Mouse (Mus musculus) MEL (cell line): ENCODE results near the gene Psen1.

Experiments used
- CTCF ChIP-seq, 3 experiments: IDR thresholded peaks in 2 of 3; conservative IDR thresholded peaks in 1 of 3; 2 replicates each; pipeline ENCODE4 v1.5.1; 2011 to 2012; ENCODE audit warnings: low read length in 3 of 3, low read depth in 2 of 3, mild to moderate bottlenecking in 2 of 3, improper control_type of control experiment in 1 of 3, inconsistent platforms in 1 of 3, mixed read lengths in 1 of 3, moderate library complexity in 1 of 3; ENCODE audit not compliant: control insufficient read depth in 1 of 3, insufficient read depth in 1 of 3, poor library complexity in 1 of 3, severe bottlenecking in 1 of 3
- GABPA ChIP-seq: IDR thresholded peaks from 2 replicates; pipeline ENCODE4 v1.6.1; 2012; ENCODE audit warnings: low read depth, mild to moderate bottlenecking, inconsistent platforms, low read length, improper control_type of control experiment, moderate library complexity
- HCFC1 ChIP-seq: IDR thresholded peaks from 2 replicates; pipeline ENCODE4 v1.6.1; 2012; ENCODE audit warnings: low read depth, mild to moderate bottlenecking, inconsistent platforms, low read length, improper control_type of control experiment, moderate library complexity
- MXI1 ChIP-seq: IDR thresholded peaks from 2 replicates; pipeline ENCODE4 v1.6.1; 2011; ENCODE audit warnings: mild to moderate bottlenecking, low read depth, low read length, improper control_type of control experiment
- NRF1 ChIP-seq: IDR thresholded peaks from 2 replicates; pipeline ENCODE4 v1.6.1; 2014; ENCODE audit warnings: low read depth, mild to moderate bottlenecking, inconsistent platforms, low read length, improper control_type of control experiment, moderate library complexity; ENCODE audit not compliant: poor library complexity, insufficient read depth, severe bottlenecking
- POLR2A ChIP-seq, 2 experiments: IDR thresholded peaks; 2 replicates each; pipeline ENCODE4 v1.6.1; 2011 to 2012; ENCODE audit warnings: low read length in 2 of 2, mild to moderate bottlenecking in 2 of 2, control low read depth in 1 of 2, improper control_type of control experiment in 1 of 2, low read depth in 1 of 2, moderate library complexity in 1 of 2; ENCODE audit not compliant: control insufficient read depth in 1 of 2, insufficient read depth in 1 of 2, poor library complexity in 1 of 2
- SMC3 ChIP-seq: IDR thresholded peaks from 2 replicates; pipeline ENCODE4 v1.6.1; 2011; ENCODE audit warnings: low read depth, low read length, improper control_type of control experiment
- TBP ChIP-seq: IDR thresholded peaks from 2 replicates; pipeline ENCODE4 v1.8.0; 2011; ENCODE audit warnings: low read depth, low read length, improper control_type of control experiment
- ZNF384 ChIP-seq: IDR thresholded peaks from 2 replicates; pipeline ENCODE4 v1.6.1; 2012; ENCODE audit warnings: low read depth, mild to moderate bottlenecking, inconsistent platforms, low read length, improper control_type of control experiment

DNA sequence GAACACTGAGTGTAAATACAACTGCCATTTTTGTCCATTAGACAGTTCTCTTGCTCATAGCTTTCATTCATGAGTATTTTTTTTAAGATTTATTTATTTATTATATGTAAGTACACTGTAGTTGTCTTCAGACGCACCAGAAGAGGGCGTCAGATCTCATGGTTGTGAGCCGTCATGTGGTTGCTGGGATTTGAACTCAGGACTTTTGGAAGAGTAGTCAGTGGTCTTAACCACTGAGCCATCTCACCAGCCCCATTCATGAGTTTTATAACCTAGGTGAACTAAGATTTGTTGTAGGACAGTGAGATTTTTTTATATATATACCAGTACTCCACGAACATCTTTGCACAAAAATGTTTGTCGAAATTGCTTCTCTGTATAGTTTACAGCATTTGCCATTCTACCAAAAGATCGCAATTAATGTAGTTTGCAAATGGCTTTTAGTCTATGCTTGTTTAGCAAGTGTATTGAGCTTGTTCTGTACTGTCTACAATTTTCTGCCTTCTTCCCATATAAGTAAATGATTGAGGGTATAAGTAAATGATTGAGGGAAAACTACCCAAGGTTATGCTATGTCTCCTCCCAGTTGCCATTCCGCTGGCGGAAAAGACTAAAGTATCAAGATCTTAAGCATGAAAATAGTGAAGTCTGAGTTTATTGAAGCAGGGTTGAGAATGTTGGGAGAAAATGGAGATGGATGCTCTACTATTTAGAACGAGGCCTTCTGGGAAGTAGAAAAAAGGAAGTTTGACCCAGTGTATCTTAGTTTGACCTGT lies 1.2 kb upstream of the Psen1 start:
- no peak for TF ChIP-seq SMC3
- TF ChIP-seq NRF1 = no peak
- no peak for TF ChIP-seq CTCF (IDR thresholded peaks at IDR 0.05 in 2 of 3, conservative IDR thresholded peaks at IDR 0.05 in 1 of 3; ENCODE audit: control insufficient read depth in 1 of 3, insufficient read depth in 1 of 3, low read depth in 2 of 3, low read length in 3 of 3, poor library complexity in 1 of 3, severe bottlenecking in 1 of 3)
- TF ChIP-seq ZNF384 = no peak
- TF ChIP-seq HCFC1 = no peak
- TF ChIP-seq TBP = no peak
- TF ChIP-seq POLR2A (IDR thresholded peaks at IDR 0.05; ENCODE audit: control insufficient read depth in 1 of 2, insufficient read depth in 1 of 2, low read depth in 1 of 2, low read length in 2 of 2, poor library complexity in 1 of 2) = no peak
- TF ChIP-seq MXI1 = no peak
- TF ChIP-seq GABPA = no peak
